Mouse (Mus musculus) cortical plate, adult 2 months (tissue): ENCODE data around the gene Sec14l5.

Experiments
- CTCF ChIP-seq: fragments of 200-500 bp; IDR thresholded peaks from 2 replicates; pipeline ENCODE4 v1.5.1; 2011; ENCODE audit warnings: mild to moderate bottlenecking, control low read depth, low read length; ENCODE audit not compliant: insufficient read depth; ENCODE audit errors: extremely low read depth
- POLR2A ChIP-seq: fragments of 200-500 bp; IDR thresholded peaks from 2 replicates; pipeline ENCODE4 v1.6.1; 2011; ENCODE audit warnings: mild to moderate bottlenecking, low read length, control low read depth; ENCODE audit not compliant: insufficient read depth; ENCODE audit errors: extremely low read depth

DNA sequence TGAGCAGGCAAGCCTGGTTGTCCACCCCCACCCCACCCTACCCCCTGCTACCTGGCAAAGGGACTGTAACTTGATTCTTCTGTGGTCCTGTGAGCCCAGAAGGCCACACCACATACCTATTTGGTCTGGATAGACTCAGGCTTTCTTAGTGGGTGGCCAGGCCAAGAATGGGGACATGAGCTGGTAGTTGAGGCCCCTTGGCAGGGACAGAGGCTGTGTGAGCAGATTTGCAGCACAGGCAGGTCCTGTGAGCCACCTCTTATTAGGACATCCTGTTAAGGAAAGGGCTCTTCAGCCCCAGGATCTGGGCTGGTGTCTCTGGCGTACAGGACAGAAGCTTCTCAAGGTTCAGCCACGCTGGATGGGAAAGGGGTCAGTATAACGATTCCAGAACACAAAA is 10.2 kb downstream of the Sec14l5 start:
- TF ChIP-seq CTCF (no peak), POLR2A (no peak)
